Mouse (Mus musculus): ENCODE results near the gene Ryr1. TPM values are rescaled to one million over a fixed set of nuclear protein-coding genes. Genes with fewer than 3 reads are reported as not detected.
"Not testable (repeated sequence)": the region's sequence is repeated elsewhere in the genome, so short reads cannot be mapped to it uniquely, and the experiment has no call there.

Ryr1 gene
- total RNA-seq, 2 experiments from 2014 or later = 6.5 to 8.9 TPM

GRCm38 (mm10) chr7:28992997-28993396 is 132.0 kb downstream of the Ryr1 start:
- DNase-seq (ENCODE audit: low spot score in 2 of 2) = no peak

GRCm38 (mm10) chr7:28991616-28992015 is 133.4 kb downstream of the Ryr1 start:
- DNase-seq (ENCODE audit: low spot score in 2 of 2) = no peak

GRCm38 (mm10) chr7:28990766-28991273 is 134.2 kb downstream of the Ryr1 start:
- no peak for DNase-seq (ENCODE audit: low spot score in 2 of 2)

- DNase-seq (ENCODE audit: low spot score in 2 of 2) = no peak
Measured at GRCm38 (mm10) chr7:28985207-28985606, 139.8 kb downstream of the Ryr1 start.

- DNase-seq (ENCODE audit: low spot score in 2 of 2) = no peak
Measured at GRCm38 (mm10) chr7:28984452-28984851, 140.5 kb downstream of the Ryr1 start.

GRCm38 (mm10) chr7:28983849-28984248 is 141.1 kb downstream of the Ryr1 start:
- no peak for DNase-seq (ENCODE audit: low spot score in 2 of 2)

GRCm38 (mm10) chr7:28983141-28983564 is 141.8 kb downstream of the Ryr1 start:
- no peak for DNase-seq (ENCODE audit: low spot score in 2 of 2)

- no peak for DNase-seq (ENCODE audit: low spot score in 2 of 2)
Measured at GRCm38 (mm10) chr7:28982274-28983013, 142.5 kb downstream of the Ryr1 start.

GRCm38 (mm10) chr7:28981651-28982273 is 143.2 kb downstream of the Ryr1 start, which contains the start of the genes Eif3k and Map4k1:
Gene Eif3k, minus strand, starts transcription at chr7:28981864.
Gene Map4k1, plus strand, starts transcription at chr7:28982050.
- DNase-seq (ENCODE audit: low spot score in 2 of 2) = peak; percentile 96 to 98

- no peak for DNase-seq (ENCODE audit: low spot score in 2 of 2)
Measured at GRCm38 (mm10) chr7:28977556-28977955, 147.4 kb downstream of the Ryr1 start.

GRCm38 (mm10) chr7:28973025-28973424 is 152.0 kb downstream of the Ryr1 start:
- DNase-seq (ENCODE audit: low spot score in 2 of 2) = no peak

- peak; percentile 83 to 86 for DNase-seq (ENCODE audit: low spot score in 2 of 2)
Measured at GRCm38 (mm10) chr7:28972542-28972985, 152.4 kb downstream of the Ryr1 start.

- no peak for DNase-seq (ENCODE audit: low spot score in 2 of 2)
Measured at GRCm38 (mm10) chr7:28971770-28972269, 153.2 kb downstream of the Ryr1 start.

- no peak for DNase-seq (ENCODE audit: low spot score in 2 of 2)
Measured at GRCm38 (mm10) chr7:28971029-28971428, 153.9 kb downstream of the Ryr1 start.

GRCm38 (mm10) chr7:28969672-28970394 is 155.1 kb downstream of the Ryr1 start:
- no peak for DNase-seq (ENCODE audit: low spot score in 2 of 2)

- no peak for DNase-seq (ENCODE audit: low spot score in 2 of 2)
Measured at GRCm38 (mm10) chr7:28969271-28969670, 155.7 kb downstream of the Ryr1 start.

- DNase-seq (ENCODE audit: low spot score in 2 of 2) = not testable (repeated sequence)
Measured at GRCm38 (mm10) chr7:28968120-28968519, 156.9 kb downstream of the Ryr1 start.

- DNase-seq (ENCODE audit: low spot score in 2 of 2) = no peak
Measured at GRCm38 (mm10) chr7:28966751-28967505, 158.1 kb downstream of the Ryr1 start.

GRCm38 (mm10) chr7:28966181-28966580 is 158.8 kb downstream of the Ryr1 start:
- DNase-seq (ENCODE audit: low spot score in 2 of 2) = no peak

- DNase-seq (ENCODE audit: low spot score in 2 of 2) = no peak
Measured at GRCm38 (mm10) chr7:28965346-28965840, 159.6 kb downstream of the Ryr1 start.
